Mouse (Mus musculus) R1 (cell line): Measurements from ENCODE around the gene Grik1.

ENCODE experiments used
- DNase-seq: peaks from one replicate; pipeline ENCODE4 v3.0.0-alpha.2; 2018; ENCODE audit warnings: low read depth, low spot score

The Grik1 gene

GRCm38 (mm10) chr16:88290132-88290772 lies at the start of gene Grik1:
Gene Grik1, minus strand, starts transcription at chr16:88290265.
- DNase-seq: peak; percentile 23

GRCm38 (mm10) chr16:88294209-88294608 lies 4.1 kb upstream of the Grik1 start:
- no peak for DNase-seq

GRCm38 (mm10) chr16:88289421-88290081 lies 514 bp downstream of the Grik1 start:
- peak; percentile 33 for DNase-seq

GRCm38 (mm10) chr16:88258407-88258806 lies 31.7 kb downstream of the Grik1 start:
- no peak for DNase-seq

- DNase-seq: no peak
Measured at GRCm38 (mm10) chr16:88257072-88257471, 33.0 kb downstream of the Grik1 start.

- no peak for DNase-seq
Measured at GRCm38 (mm10) chr16:88256101-88256500, 34.0 kb downstream of the Grik1 start.

GRCm38 (mm10) chr16:88252676-88253075 lies 37.4 kb downstream of the Grik1 start:
- DNase-seq: no peak

GRCm38 (mm10) chr16:88251049-88251448 lies 39.0 kb downstream of the Grik1 start:
- no peak for DNase-seq

- no peak for DNase-seq
Measured at GRCm38 (mm10) chr16:88249825-88250224, 40.2 kb downstream of the Grik1 start.

- no peak for DNase-seq
Measured at GRCm38 (mm10) chr16:88247586-88247985, 42.5 kb downstream of the Grik1 start.

- DNase-seq: no peak
Measured at GRCm38 (mm10) chr16:88244658-88245057, 45.4 kb downstream of the Grik1 start.

- peak; percentile 65 for DNase-seq
Measured at GRCm38 (mm10) chr16:88225616-88226015, 64.4 kb downstream of the Grik1 start.

- no peak for DNase-seq
Measured at GRCm38 (mm10) chr16:88221932-88222331, 68.1 kb downstream of the Grik1 start.

- no peak for DNase-seq
Measured at GRCm38 (mm10) chr16:88212531-88212930, 77.5 kb downstream of the Grik1 start.

GRCm38 (mm10) chr16:88211852-88212251 lies 78.2 kb downstream of the Grik1 start:
- peak; percentile 17 for DNase-seq

- peak; percentile 57 for DNase-seq
Measured at GRCm38 (mm10) chr16:88204400-88204799, 85.7 kb downstream of the Grik1 start.

- no peak for DNase-seq
Measured at GRCm38 (mm10) chr16:88203985-88204384, 86.1 kb downstream of the Grik1 start.

GRCm38 (mm10) chr16:88187433-88188037 lies 102.5 kb downstream of the Grik1 start:
- DNase-seq: no peak

GRCm38 (mm10) chr16:88178813-88179212 lies 111.3 kb downstream of the Grik1 start:
- no peak for DNase-seq

- no peak for DNase-seq
Measured at GRCm38 (mm10) chr16:88177364-88177763, 112.7 kb downstream of the Grik1 start.

- DNase-seq: no peak
Measured at GRCm38 (mm10) chr16:88174083-88174721, 115.9 kb downstream of the Grik1 start.

GRCm38 (mm10) chr16:88166547-88166946 lies 123.5 kb downstream of the Grik1 start:
- DNase-seq: no peak
